Mouse (Mus musculus): ENCODE measurements around the gene Fads1. TPM values are rescaled to one million over a fixed set of nuclear protein-coding genes. Genes with fewer than 3 reads are reported as not detected.

Gene Fads1
- polyA plus RNA-seq, 1 experiment: 212 TPM

DNA sequence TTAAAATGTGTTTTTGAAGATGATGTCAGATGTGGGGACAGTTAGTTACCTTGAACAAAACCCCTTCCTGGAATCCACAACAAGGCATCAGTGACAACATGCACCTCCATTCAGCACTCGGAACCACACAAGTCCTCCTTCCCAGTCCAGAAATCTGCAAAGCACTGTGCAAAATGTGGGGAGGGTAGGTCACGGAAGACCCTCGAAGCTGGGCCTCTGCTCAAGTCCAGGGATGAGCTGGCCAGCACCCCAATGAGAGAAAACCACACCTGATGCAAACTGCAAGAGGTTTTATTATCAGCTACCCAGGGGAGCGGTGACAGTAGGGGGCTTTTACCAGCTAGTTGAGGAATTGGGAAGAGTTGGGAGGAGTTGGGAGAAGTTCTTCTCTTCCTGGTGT lies 7.7 kb upstream of the Fads1 start:
- TF ChIP-seq CTCF (IDR thresholded peaks at IDR 0.05; ENCODE audit: extremely low read depth, insufficient read depth, low read length) (no peak), POLR2A (IDR thresholded peaks at IDR 0.05; ENCODE audit: extremely low read depth, insufficient read depth, low read length) (no peak)
- no peaks in the 10 kb centered on the region for H3K4me1 ChIP-seq (ENCODE audit: control insufficient read depth, insufficient read depth, low read length)
- H3K27ac ChIP-seq (ENCODE audit: insufficient read depth, low read length): no peak overlapping the region
- H3K4me3 ChIP-seq (ENCODE audit: insufficient read depth, low read length): no peak overlapping the region

DNA sequence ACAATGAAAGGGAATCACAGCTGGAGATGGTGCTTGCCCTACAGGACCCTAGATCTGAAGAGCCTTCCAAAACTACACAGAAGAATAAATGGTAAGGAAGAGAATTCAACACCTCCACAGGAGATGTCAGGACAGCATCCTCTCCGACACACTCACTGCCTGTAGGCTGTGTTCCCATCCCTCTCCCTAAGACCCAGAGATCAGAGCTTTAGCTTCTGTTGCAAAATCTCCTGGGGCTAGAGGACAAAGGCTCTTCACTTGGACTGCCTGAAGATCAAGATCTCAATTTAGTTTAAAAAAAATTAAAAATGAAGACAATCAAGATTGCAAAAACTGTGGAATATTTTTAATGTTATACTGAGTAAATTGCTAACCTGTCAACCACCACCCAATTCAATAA lies 6.2 kb upstream of the Fads1 start:
- peaks cover 2% of the 10 kb centered on the region; the same call in 1 of the 2 replicates for H3K4me1 ChIP-seq (ENCODE audit: control insufficient read depth, insufficient read depth, low read length)
- no peak overlapping the region for H3K4me3 ChIP-seq (ENCODE audit: insufficient read depth, low read length)
- no peak overlapping the region for H3K27ac ChIP-seq (ENCODE audit: insufficient read depth, low read length)
- TF ChIP-seq CTCF (IDR thresholded peaks at IDR 0.05; ENCODE audit: extremely low read depth, insufficient read depth, low read length) (no peak), POLR2A (IDR thresholded peaks at IDR 0.05; ENCODE audit: extremely low read depth, insufficient read depth, low read length) (no peak)

DNA sequence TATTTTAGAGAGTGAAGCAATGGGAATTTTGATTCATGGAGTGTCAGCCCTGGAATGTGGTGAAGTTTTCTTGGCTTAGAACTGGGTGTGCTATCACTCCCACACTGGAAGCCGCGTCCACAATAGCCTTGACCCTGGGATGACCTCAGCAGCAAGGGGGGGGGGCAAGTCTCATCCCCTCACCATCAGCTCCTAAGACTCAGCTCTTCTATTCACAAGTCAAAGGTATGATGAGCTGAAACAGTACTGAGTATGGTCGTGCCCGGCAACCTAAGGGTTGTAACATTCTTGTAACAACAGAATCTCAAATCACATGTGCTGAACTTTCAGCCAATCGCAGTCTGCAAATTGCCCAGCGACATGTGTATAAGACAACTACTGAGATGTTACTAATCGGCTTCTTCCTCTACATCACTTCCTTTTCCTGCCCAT lies 5.7 kb upstream of the Fads1 start:
- Histone ChIP-seq H3K27ac (ENCODE audit: insufficient read depth, low read length) (no peak overlapping the region), H3K4me3 (ENCODE audit: insufficient read depth, low read length) (no peak overlapping the region), H3K4me1 (ENCODE audit: control insufficient read depth, insufficient read depth, low read length) (peaks cover 5% of the 10 kb centered on the region; the same call in 1 of the 2 replicates)
- TF ChIP-seq POLR2A (IDR thresholded peaks at IDR 0.05; ENCODE audit: extremely low read depth, insufficient read depth, low read length): no peak
- no peak for TF ChIP-seq CTCF (IDR thresholded peaks at IDR 0.05; ENCODE audit: extremely low read depth, insufficient read depth, low read length)

DNA sequence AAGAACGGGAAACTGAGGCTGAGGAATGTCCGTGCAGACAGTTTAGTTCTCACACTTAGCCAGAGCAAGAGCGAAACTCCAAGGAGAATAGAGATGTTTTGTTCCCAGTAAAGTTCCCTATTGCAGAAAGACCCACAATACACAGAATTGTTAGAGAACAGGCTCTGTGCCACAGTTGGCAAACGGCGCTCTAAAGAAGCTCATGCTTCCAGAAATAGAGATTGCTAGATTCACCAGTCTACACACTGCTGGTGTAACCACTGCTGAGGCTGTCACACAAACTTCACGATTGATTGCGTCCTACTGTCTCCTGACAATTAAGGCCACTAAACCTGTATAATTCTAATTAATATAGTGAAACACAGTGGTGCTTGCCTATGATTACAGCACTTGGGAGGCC lies 1.5 kb upstream of the Fads1 start:
- H3K27ac ChIP-seq (ENCODE audit: insufficient read depth, low read length): peak overlapping the region; percentile 8; the same call in 1 of the 2 replicates
- no peak overlapping the region for H3K4me3 ChIP-seq (ENCODE audit: insufficient read depth, low read length)
- TF ChIP-seq CTCF (IDR thresholded peaks at IDR 0.05; ENCODE audit: extremely low read depth, insufficient read depth, low read length): no peak
- TF ChIP-seq POLR2A (IDR thresholded peaks at IDR 0.05; ENCODE audit: extremely low read depth, insufficient read depth, low read length): no peak
- peaks cover 12% of the 10 kb centered on the region; the same call in 1 of the 2 replicates for H3K4me1 ChIP-seq (ENCODE audit: control insufficient read depth, insufficient read depth, low read length)

DNA sequence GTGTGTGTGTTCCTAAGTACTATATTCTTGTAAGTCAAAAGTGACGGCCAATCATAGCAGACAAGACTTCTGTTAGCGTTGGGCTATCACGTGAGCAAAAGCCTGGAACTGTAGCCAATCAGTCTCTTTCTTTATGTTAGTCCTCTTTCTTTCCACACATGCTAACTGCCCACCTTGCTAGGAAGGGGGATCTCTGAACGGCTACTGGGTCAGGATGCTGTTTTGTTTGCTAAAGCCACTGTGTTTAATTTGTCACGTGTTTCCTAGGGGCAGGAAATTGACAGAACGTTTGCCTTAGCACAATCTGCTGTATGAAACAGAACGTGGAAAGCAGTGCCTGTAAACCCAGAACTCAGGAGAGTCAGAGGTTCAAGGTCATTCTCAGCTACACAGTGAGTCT lies 546 bp upstream of the Fads1 start:
- no peak for TF ChIP-seq POLR2A (IDR thresholded peaks at IDR 0.05; ENCODE audit: extremely low read depth, insufficient read depth, low read length)
- no peak for TF ChIP-seq CTCF (IDR thresholded peaks at IDR 0.05; ENCODE audit: extremely low read depth, insufficient read depth, low read length)
- Histone ChIP-seq H3K4me3 (ENCODE audit: insufficient read depth, low read length) (peak overlapping the region; percentile 67), H3K4me1 (ENCODE audit: control insufficient read depth, insufficient read depth, low read length) (peaks cover 12% of the 10 kb centered on the region; the same call in 1 of the 2 replicates), H3K27ac (ENCODE audit: insufficient read depth, low read length) (peak overlapping the region; percentile 13; the same call in 1 of the 2 replicates)

DNA sequence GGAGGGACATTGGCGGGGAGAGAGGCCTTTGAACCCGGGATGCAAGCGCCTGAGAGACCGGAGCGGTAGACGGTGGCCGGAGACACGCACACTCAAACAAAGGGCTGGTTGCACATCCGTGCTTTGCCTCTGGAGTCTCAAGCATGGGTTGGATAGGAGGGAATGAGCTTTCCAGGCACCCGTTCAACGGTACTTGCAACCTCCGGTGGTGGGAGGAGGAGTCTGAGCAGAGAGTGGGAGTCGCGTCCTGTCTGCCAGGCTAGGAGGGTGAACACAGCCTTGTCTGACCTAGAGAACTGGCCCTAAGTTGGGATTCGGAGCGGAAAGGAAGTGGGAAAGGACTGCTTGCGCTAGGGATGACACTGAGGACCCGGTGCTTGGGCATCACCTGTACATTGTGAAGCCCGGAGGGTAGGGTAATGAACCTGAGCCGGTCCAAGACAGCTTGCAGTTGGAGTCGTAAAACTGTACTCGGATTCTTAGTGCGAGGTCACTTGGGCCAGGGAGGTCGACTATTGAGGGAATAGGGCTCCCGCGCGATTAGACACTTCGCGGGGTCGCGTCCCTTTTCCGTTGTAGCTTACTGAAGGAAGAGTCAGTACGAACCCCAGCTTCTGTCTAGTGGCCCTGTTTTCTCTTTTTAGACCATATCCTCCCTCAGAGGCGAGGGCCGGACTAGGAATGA lies 753 bp downstream of the Fads1 start:
- Histone ChIP-seq H3K27ac (ENCODE audit: insufficient read depth, low read length) (peak overlapping the region; percentile 77), H3K4me3 (ENCODE audit: insufficient read depth, low read length) (peak overlapping the region; percentile 67), H3K4me1 (ENCODE audit: control insufficient read depth, insufficient read depth, low read length) (peaks cover 12% of the 10 kb centered on the region; the same call in 1 of the 2 replicates)
- TF ChIP-seq POLR2A (IDR thresholded peaks at IDR 0.05; ENCODE audit: extremely low read depth, insufficient read depth, low read length): peak; percentile 91
- no peak for TF ChIP-seq CTCF (IDR thresholded peaks at IDR 0.05; ENCODE audit: extremely low read depth, insufficient read depth, low read length)

DNA sequence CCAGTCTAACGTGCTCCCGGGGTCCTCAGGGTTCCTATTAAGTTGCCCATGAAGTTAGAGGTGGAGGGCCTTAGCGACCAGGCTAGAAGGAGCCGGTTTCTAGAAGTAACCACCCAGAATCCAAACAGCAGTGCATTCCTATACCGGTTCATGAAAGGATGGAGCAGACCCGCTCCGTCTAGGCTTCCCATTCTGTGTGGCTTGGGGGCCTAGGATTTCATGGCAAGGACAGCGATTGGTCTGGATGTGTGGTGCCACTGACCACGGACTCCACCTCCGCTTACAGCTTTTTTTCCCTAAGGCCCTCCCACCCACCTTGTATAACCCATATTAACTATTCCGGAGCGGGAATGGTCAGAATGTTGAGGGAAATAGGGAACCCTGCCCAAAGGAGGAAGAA lies 1.4 kb downstream of the Fads1 start:
- TF ChIP-seq CTCF (IDR thresholded peaks at IDR 0.05; ENCODE audit: extremely low read depth, insufficient read depth, low read length) (no peak), POLR2A (IDR thresholded peaks at IDR 0.05; ENCODE audit: extremely low read depth, insufficient read depth, low read length) (peak; percentile 85)
- H3K27ac ChIP-seq (ENCODE audit: insufficient read depth, low read length): peak overlapping the region; percentile 9; the same call in 1 of the 2 replicates
- peaks cover 14% of the 10 kb centered on the region; the same call in 1 of the 2 replicates for H3K4me1 ChIP-seq (ENCODE audit: control insufficient read depth, insufficient read depth, low read length)
- peak overlapping the region; percentile 67 for H3K4me3 ChIP-seq (ENCODE audit: insufficient read depth, low read length)

DNA sequence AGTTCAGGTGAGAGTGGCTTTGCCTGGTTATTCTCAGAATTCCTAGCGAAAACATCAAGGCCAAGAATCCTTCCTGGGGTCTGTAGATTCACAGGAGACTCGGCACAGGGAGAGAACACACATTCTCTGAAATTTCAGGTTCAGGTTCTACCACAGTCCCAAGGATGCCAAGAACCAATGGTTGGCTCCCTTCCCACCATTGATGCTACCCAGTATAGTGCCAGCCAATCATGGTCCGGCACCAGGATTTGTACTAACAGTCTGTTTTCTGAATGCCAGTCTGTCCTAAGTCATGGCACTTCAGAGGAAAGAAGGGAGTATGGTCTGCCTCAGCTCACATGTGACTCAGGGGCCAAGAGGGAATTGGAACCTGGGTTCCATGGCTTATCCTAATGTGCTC lies 3.2 kb downstream of the Fads1 start:
- Histone ChIP-seq H3K4me1 (ENCODE audit: control insufficient read depth, insufficient read depth, low read length) (peaks cover 14% of the 10 kb centered on the region; the same call in 1 of the 2 replicates), H3K27ac (ENCODE audit: insufficient read depth, low read length) (no peak overlapping the region)
- TF ChIP-seq POLR2A (IDR thresholded peaks at IDR 0.05; ENCODE audit: extremely low read depth, insufficient read depth, low read length) (no peak), CTCF (IDR thresholded peaks at IDR 0.05; ENCODE audit: extremely low read depth, insufficient read depth, low read length) (no peak)

DNA sequence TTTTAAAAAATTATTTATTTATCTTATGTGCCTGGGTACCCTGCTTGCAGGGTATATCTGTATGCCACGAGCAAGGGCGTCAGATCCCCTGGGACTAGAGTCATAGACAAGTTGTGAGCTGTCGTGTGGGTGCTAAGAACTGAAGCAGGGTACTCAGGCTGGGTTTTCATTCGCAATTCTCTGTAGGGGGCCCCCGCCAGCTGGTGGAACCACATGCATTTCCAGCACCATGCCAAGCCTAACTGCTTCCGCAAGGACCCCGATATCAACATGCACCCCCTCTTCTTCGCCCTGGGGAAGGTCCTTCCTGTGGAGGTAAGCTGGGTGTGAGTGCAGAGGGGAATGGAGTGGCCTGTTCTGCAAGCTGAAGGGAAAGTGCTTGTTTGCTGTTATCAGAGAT lies 3.9 kb downstream of the Fads1 start:
- H3K4me3 ChIP-seq (ENCODE audit: insufficient read depth, low read length): no peak overlapping the region
- peaks cover 11% of the 10 kb centered on the region; the same call in 1 of the 2 replicates for H3K4me1 ChIP-seq (ENCODE audit: control insufficient read depth, insufficient read depth, low read length)
- TF ChIP-seq POLR2A (IDR thresholded peaks at IDR 0.05; ENCODE audit: extremely low read depth, insufficient read depth, low read length) (no peak), CTCF (IDR thresholded peaks at IDR 0.05; ENCODE audit: extremely low read depth, insufficient read depth, low read length) (no peak)
- H3K27ac ChIP-seq (ENCODE audit: insufficient read depth, low read length): no peak overlapping the region

More for the DNA sequence above, 3.2 kb downstream of the Fads1 start:
- H3K4me3 ChIP-seq (ENCODE audit: insufficient read depth, low read length): no peak overlapping the region

DNA sequence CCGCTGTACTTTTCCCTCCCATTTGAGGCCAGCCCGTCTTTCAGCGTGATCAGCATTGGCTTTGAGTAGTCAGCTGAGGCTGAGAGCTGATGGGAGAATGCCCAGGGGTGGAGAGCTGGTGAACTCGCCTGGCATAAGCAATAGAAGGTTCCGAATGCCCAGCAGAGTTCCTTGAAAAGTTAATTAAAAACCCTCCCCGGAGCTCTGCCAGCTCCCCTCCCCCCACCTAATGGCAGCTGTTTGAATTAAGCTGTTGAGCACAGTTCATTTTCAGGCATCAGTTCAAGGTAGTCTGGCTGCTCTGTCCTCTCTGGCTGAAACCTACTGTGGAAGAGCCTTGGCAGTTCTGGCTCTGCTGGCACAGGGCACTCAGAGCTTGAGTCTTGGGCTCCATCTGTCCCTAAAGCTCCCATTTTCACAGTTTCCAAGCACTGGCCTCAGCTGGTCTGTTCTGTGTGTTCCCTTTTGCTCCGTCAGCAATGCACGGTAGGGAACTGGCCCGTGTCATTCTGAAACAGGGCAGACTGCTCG lies 5.7 kb downstream of the Fads1 start:
- Histone ChIP-seq H3K27ac (ENCODE audit: insufficient read depth, low read length) (0 out of 2 replicates have a peak overlapping the region, but pooled peaks have one; percentile 14), H3K4me1 (ENCODE audit: control insufficient read depth, insufficient read depth, low read length) (peaks cover 5% of the 10 kb centered on the region; the same call in 1 of the 2 replicates), H3K4me3 (ENCODE audit: insufficient read depth, low read length) (no peak overlapping the region)
- TF ChIP-seq POLR2A (IDR thresholded peaks at IDR 0.05; ENCODE audit: extremely low read depth, insufficient read depth, low read length): no peak
- no peak for TF ChIP-seq CTCF (IDR thresholded peaks at IDR 0.05; ENCODE audit: extremely low read depth, insufficient read depth, low read length)
